Mouse (Mus musculus) brown adipose tissue, adult 24 weeks (tissue): ENCODE data around the gene Msi2. TPM values are rescaled to one million over a fixed set of nuclear protein-coding genes. Genes with fewer than 3 reads are reported as not detected.

ENCODE experiments used
- H3K27ac ChIP-seq: fragments of 200-500 bp; replicated peaks from 2 replicates; pipeline ENCODE4 v1.5.1; 2012; ENCODE audit warnings: low read depth, mild to moderate bottlenecking, low read length
- H3K4me1 ChIP-seq: fragments of 200-500 bp; 2 replicates; pipeline ENCODE4 v1.6.1; 2012; ENCODE audit warnings: low read length, mixed read lengths; ENCODE audit not compliant: control insufficient read depth, insufficient read depth, insufficient read length
- H3K4me3 ChIP-seq: fragments of 200-500 bp; 2 replicates; pipeline ENCODE4 v1.5.1; 2012; ENCODE audit warnings: low read depth, mild to moderate bottlenecking, low read length, moderate library complexity; ENCODE audit not compliant: insufficient read depth
- polyA plus RNA-seq: library from polyadenylated mRNA; stranded (reverse); fragments of >200 nt; gene quantifications from 2 replicates; pipeline ENCODE4 v1.2.4, GENCODE M21; 2012; ENCODE audit not compliant: missing spikeins, insufficient read depth, insufficient read length

Gene Msi2
- polyA plus RNA-seq, 1 experiment: 57.2 TPM

DNA sequence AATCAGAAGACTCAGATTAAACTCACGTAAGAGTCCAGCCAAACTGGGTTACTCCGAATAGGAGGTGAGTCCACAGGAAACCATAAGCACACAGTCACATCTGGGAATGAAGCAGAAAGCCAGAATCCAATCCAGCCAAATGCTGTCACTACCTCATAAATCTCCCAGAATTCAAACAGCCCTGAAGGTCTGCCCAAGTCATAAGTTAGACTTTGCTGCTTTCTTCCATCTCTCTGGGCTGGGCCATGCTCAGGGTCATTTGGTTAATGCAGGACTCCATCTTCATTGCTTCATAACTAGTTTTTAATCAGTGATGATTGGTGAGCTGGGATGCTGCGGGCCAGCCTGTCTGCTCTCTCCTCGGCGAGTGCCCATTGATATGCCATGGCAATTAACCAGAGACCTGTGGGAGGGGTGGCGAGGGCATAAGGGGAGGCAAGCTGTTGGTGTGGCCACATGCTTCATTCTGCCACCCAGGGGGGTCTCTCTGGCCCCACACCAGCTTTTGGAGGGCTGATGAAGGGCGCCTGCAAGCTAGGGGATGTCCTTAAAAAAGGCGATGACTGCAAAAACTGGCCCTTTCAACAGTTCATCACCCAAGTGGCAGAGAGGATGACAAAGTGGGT lies 385.9 kb downstream of the Msi2 start:
- no peak overlapping the region for H3K27ac ChIP-seq
- H3K4me3 ChIP-seq: no peak overlapping the region
- H3K4me1 ChIP-seq: no peaks in the 10 kb centered on the region

DNA sequence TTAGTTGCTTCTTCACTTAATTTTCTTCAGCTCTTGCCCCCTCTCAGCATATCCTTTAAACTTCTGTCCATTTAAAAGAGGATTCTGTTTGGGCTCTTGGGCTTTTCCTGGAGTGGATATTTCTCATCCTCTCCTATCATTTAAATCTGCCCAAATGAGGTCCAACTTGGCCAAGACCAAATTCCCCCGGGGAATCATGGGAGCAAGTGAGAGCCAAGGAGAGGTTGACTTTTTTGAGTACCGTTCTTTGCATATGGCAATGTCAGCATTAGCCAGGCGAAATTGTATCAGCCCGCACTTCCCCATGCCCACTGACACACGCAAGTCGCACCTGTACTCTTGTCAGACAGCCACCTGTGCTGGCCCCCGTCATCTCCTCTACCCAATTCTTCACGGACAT lies 386.6 kb downstream of the Msi2 start:
- no peak overlapping the region for H3K4me3 ChIP-seq
- H3K27ac ChIP-seq: no peak overlapping the region
- no peaks in the 10 kb centered on the region for H3K4me1 ChIP-seq

DNA sequence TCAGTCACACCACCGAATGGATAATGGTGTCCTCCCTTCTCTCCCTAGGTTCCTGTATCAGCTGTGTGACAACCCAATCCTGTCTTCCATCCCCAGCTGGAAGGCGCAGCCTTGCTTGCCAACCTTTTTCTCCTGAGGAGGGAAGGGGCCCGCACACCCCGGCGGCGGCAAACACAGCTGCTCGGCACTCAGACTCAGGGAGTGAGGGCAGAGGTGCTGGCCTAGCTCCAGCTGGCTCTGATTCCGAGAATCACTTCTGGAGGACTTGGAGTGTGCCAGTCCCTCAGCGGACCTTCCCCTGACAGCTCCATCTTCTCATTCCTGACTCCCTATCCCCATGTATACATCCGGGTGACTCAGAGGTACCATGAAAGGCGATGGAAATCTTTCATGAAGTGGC lies 387.5 kb downstream of the Msi2 start:
- Histone ChIP-seq H3K4me1 (no peaks in the 10 kb centered on the region), H3K27ac (no peak overlapping the region), H3K4me3 (no peak overlapping the region)

DNA sequence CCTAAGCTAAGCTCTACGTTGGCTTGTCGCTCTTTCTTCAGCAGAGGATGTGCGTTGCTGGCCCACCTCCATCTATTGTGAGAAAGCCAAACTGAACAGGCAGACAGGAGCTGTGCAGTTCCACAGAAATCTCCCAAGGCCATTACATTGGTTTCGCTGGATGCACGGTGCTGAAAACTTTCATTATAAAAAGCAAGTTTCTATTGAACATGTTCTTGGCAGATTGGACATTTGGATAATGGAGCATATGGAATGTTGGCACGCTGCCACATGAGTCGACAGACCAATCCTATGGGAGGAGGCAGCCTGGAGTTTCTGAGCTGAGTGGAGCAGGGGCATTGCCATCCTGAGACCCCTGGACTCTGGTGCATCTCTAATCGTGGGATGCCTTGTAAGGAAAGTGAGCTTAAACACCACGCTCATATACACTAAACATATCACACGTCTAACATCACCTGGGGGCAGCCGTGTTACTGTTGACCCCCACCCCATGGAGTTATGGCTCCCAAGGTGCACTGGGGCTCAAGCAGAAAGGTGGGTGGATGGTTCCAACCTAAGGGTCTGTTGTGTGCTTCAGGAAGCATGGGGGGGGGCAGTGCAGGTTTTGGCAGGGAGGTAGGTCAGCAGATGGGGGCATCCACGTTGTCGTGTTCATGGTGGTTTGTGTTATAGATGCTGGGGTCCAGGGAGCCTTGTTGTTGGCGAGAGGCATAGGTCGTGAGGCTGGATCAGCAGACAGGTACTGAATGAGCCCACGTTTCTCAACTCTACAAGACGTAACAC lies 389.3 kb downstream of the Msi2 start:
- no peak overlapping the region for H3K27ac ChIP-seq
- no peak overlapping the region for H3K4me3 ChIP-seq
- H3K4me1 ChIP-seq: no peaks in the 10 kb centered on the region

- no peaks in the 10 kb centered on the region for H3K4me1 ChIP-seq
- no peak overlapping the region for H3K4me3 ChIP-seq
- H3K27ac ChIP-seq: no peak overlapping the region
Observed at GRCm38 (mm10) chr11:88327016-88327415, 391.3 kb downstream of the Msi2 start.

DNA sequence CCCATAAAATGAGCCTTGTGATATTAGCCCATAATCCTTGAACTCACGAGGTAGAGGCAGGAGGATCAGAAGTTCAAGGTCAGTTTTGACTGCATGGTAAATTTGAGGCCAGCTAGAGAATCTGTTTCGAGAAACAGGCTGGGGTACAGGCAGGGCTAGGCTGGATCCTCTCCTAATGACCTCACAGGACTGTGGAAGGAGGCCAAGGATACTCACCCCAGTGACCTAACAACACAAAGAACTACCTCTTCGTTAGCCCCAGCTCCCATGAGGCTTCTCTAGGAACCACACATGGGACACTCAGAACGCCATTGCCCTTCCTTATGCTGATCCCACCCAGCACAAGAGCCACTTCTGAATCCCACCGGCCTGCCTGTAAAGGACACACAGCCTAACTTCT lies 399.5 kb downstream of the Msi2 start:
- Histone ChIP-seq H3K4me3 (no peak overlapping the region), H3K4me1 (no peaks in the 10 kb centered on the region), H3K27ac (no peak overlapping the region)

DNA sequence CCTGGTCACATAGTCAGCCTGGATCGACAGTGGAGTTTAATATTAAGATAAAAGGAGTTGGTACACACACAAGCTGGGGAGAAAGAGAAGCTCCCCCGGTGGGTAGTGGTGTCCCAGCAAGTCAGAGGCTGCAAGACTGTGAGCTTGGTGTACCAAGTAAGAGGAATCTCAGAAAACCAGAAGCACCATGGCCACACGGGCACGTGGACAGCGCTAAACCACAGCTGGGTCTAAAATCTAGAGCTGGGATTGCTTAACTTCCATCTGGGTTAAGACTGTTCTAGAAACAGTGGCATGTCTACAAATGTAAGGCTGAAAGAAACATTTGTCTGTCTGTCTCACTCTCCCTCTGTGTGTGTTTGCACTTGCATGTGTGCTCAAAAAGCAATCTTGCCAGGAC lies 402.9 kb downstream of the Msi2 start:
- H3K4me3 ChIP-seq: no peak overlapping the region
- no peaks in the 10 kb centered on the region for H3K4me1 ChIP-seq
- H3K27ac ChIP-seq: no peak overlapping the region

DNA sequence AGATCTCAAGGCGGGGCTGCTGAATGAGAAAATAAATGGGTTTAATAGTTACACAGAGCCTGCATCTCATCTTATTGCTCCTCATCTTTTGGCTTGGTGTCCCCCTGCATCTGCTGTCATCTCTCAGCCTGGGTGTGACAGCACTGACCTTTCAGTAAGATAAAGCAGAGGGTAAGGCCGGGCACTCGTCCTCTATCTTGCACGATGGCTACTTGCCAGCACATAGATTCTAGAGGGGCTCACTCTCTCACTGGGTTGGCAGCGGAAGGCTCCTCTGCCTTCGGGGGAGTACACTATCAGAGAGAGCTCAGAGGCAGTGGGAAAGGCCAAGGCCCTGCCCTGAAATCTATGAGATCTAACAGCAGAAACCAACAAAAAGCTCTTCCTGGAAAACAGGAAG lies 403.8 kb downstream of the Msi2 start:
- no peak overlapping the region for H3K4me3 ChIP-seq
- no peaks in the 10 kb centered on the region for H3K4me1 ChIP-seq
- H3K27ac ChIP-seq: no peak overlapping the region

- Histone ChIP-seq H3K4me3 (no peak overlapping the region), H3K27ac (no peak overlapping the region), H3K4me1 (no peaks in the 10 kb centered on the region)
Observed at GRCm38 (mm10) chr11:88313512-88313911, 404.8 kb downstream of the Msi2 start.

GRCm38 (mm10) chr11:88311606-88312005 lies 406.7 kb downstream of the Msi2 start:
- Histone ChIP-seq H3K4me1 (no peaks in the 10 kb centered on the region), H3K27ac (no peak overlapping the region), H3K4me3 (no peak overlapping the region)

DNA sequence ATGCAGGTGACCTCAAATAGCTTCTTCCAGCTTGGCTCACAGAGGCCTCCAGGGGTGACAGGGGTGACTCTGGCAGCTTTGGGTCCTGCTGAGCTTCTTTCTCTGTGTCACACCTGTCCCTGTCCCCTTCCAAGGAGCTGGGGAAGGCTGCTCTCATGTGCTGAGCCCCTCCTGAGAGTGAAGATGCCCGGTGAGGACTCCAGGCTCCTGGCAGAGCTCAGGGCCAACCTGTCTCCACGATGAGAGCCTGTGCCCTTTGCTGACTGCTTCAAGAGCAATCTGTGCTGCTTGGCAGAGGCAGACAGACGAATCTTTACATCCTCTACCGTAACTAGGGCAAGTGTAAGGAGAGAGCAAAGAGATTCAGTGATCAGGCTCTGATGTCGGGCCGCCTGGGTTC lies 407.5 kb downstream of the Msi2 start:
- Histone ChIP-seq H3K4me3 (no peak overlapping the region), H3K4me1 (no peaks in the 10 kb centered on the region), H3K27ac (no peak overlapping the region)

DNA sequence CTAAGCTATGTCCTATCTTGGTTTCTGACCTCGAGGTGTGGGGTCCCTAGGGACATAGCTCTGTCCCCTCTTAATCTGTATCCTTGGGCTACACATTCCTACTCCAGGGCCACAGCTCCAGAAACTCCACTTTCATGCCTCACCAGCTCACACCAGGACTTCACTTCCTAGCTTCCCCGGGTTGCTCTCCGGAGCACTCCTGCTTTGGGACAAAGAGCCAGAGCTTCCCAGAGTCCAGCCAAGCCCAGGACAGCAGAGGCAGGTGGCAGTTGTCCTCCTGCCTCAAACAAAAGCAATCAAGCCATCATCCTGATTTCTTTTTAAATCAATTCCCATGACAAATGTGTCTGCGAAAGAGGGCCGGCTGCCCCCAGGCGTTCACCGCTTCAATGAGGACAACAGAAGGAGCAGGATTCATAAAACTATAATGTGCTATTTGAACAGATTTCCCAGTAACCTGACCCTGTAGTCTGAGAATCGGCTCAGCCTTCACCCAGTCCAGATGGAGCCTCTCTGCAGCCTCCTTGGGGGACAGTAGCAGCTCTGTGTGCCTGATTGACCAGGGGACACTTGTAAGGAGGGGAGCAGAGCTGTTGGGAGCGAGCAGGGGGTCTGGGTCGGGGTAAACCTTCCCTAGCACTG lies 409.1 kb downstream of the Msi2 start:
- H3K4me3 ChIP-seq: no peak overlapping the region
- H3K4me1 ChIP-seq: no peaks in the 10 kb centered on the region

DNA sequence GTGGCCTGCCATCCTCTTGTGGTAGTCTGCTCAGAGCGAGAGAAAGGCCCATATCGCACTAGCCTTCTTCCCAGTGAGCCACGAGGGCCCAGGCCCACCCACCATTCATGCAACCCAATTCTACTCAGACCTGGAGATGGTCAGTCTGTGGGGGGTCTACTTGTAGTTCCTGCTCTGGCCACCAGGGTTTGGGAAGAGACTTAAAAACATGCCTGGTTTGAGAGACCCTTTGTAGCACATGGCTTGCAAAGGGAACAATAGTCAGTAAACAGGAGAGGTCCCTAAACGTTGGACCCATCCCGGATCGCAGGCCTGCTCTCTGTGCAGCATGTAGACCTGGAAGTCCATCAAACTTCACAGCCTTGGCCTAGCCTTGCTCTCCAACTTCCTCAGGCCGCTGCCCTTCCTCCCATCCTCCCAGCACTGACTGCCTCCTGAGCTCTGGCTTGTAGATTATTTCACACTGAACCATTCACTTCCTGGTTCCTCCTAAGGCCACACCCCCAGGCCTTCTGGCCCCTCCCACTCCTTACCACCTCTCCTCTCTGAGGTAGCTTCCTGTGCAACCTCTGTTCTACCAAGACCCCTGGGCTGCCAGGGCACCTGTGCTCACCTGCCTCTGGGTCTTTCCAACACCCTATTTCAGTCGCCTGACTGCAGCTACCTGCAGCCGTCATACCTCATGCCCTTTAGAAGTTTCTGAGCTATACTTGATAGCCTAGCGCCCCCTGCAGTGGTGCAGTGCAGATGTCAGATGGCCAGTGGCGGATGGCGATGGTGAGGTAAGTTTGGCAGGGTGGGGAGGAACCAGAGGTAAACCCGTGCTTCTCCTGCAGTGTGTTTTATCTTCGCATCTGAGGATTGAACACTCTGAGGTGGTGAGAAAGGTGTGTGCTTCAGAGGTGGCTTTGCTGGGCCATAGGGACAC lies 410.4 kb downstream of the Msi2 start:
- Histone ChIP-seq H3K4me1 (no peaks in the 10 kb centered on the region), H3K4me3 (no peak overlapping the region), H3K27ac (no peak overlapping the region)

More for the DNA sequence above, 409.1 kb downstream of the Msi2 start:
- H3K27ac ChIP-seq: no peak overlapping the region

DNA sequence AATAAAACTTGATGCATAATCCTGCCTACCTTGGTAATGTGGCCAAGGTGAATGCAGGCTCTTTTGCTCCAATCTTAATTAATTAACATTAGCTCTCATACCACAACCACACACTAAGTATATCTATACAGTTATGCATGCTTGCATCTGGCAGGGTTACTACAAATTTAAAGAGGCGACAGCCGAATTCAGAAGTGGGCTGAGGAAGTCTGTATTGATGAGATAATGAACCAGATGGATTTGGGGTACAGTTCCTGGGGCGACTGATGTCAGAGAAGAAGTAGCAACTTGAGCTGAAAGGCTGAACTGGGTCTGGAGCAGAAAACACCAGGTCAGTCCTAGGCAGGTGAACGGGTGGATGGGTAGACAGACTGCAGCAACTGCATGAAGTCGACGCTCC lies 412.6 kb downstream of the Msi2 start:
- Histone ChIP-seq H3K4me3 (no peak overlapping the region), H3K4me1 (no peaks in the 10 kb centered on the region), H3K27ac (no peak overlapping the region)

- Histone ChIP-seq H3K4me1 (no peaks in the 10 kb centered on the region), H3K27ac (no peak overlapping the region), H3K4me3 (no peak overlapping the region)
Observed at GRCm38 (mm10) chr11:88301619-88302018, 416.7 kb downstream of the Msi2 start.
